Mouse (Mus musculus) ES-E14 (cell line): ENCODE measurements at regions not wholly inside any gene's neighbourhood (a gene's known extent, or its start where the extent isn't known, plus 50 kb on each side); places are given as distances from the start of the nearest gene placed in this dataset.

ENCODE experiments used
- CHD2 ChIP-seq: IDR thresholded peaks from 2 replicates; pipeline ENCODE4 v1.6.1; 2014; ENCODE audit warnings: mild to moderate bottlenecking, low read depth, low read length, inconsistent platforms
- HCFC1 ChIP-seq: IDR thresholded peaks from 2 replicates; pipeline ENCODE4 v1.6.1; 2012; ENCODE audit warnings: low read length, inconsistent platforms, borderline replicate concordance; ENCODE audit not compliant: insufficient read depth
- ZC3H11A ChIP-seq: IDR thresholded peaks from 2 replicates; pipeline ENCODE4 v1.6.1; 2012; ENCODE audit warnings: low read depth, mild to moderate bottlenecking, inconsistent platforms, low read length, borderline replicate concordance
- ZNF384 ChIP-seq: IDR thresholded peaks from 2 replicates; pipeline ENCODE4 v1.6.1; 2012; ENCODE audit warnings: low read depth, low read length, inconsistent platforms

DNA sequence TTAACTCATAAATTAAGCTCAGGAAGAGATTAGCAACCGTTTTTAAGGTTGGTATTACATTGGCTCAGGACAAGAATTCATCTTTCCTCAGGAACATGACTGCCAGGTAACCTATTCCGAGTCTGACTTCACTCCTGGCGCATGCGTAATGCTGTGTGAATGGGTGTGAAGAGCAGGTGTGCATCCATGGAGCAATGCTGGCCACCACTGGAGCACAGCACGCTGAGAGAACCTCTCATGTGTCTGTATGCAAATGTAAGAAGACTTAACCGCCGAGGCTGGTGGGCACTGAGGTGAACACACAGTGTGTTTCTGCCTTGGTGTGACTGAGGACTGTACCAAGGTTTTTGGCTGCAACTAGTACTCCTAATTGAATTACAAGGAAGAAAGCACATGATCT, 171.1 kb upstream of the Klf14 start:
- TF ChIP-seq HCFC1, result no peak
- no peak for TF ChIP-seq CHD2
- no peak for TF ChIP-seq ZC3H11A
- no peak for TF ChIP-seq ZNF384
